Mouse (Mus musculus): ENCODE data around the gene Dab2ip. TPM values are rescaled to one million over a fixed set of nuclear protein-coding genes. Genes with fewer than 3 reads are reported as not detected.
A peak's percentile ranks its signal among the peaks of the same experiment; 100 is the strongest.

Gene Dab2ip
- polyA plus RNA-seq, 1 experiment from 2014 or later, result 49.0 TPM

DNA sequence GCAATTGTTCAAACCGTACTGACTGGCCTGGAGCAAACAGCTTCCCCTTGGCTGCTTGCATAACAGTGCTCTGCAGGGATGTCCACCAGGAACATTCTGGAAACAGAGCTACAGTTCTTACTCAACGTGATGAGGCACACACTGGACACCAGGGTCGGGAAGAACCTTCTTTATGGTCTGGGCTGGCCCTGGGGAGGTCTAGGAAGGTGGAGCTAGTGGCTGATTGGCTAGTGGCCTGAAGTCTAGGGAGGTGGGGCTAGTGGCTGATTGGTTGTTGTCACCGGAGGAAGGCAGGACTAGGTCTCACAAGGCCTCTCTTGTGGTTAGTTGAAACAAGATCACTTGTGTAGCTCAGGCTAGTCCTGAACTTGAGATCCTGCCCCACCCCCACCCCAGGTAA lies 77.5 kb downstream of the Dab2ip start:
- 72% methylated on average over 4 of the region's 4 CpGs for WGBS (ENCODE audit: insufficient replicate concordance)
- Histone ChIP-seq H3K9ac (ENCODE audit: low read depth, low read length) (no peak overlapping the region), H3K36me3 (ENCODE audit: control insufficient read depth, insufficient read depth, low read length) (peaks cover 10% of the 10 kb centered on the region; the same call in 1 of the 2 replicates), H3K4me1 (ENCODE audit: control insufficient read depth, insufficient read depth, low read length) (peaks cover 35% of the 10 kb centered on the region), H3K27me3 (ENCODE audit: control insufficient read depth, insufficient read depth, low read length) (no peaks in the 10 kb centered on the region), H3K9me3 (replicated peaks; ENCODE audit: control insufficient read depth, low read length) (no peaks in the 10 kb centered on the region), H3K4me2 (no peak overlapping the region), H3K4me3 (ENCODE audit: low read depth, low read length) (no peak overlapping the region), H3K27ac (ENCODE audit: low read depth, low read length) (no peak overlapping the region)
- no peak for ATAC-seq (replicated peaks; ENCODE audit: insufficient number of reproducible peaks, low FRiP score, low TSS enrichment)

DNA sequence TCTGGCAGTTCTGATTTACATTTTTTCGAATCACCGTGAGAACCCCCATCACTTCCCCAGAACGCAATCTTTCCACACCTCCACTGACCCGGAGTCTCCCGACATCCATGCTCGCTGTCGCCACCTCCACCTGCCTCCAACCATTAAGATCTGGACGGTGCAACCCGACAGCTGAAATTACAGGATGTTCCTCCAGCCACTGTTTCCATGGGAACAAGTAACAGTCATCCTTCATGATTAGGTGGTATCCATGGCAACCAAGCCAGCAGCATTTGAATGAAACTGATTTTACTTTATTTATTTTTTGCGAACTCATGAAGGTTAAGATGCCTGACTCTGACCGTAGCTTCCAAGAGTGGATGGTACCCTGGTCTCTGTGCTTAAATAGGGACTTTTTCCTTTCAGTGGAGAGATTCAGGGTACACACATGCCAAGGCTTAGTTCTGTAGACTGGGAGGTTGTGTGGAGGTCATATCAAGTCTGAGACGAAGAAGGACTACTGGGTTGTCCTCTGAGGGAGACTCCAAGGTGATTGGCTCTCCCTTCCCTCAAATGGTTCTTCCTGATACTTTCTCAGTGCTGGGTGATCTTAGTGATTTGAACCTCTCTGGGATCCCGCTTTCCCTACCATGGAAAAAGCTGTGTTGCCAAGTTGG lies 79.9 kb downstream of the Dab2ip start:
- H3K9ac ChIP-seq (ENCODE audit: low read depth, low read length), result no peak overlapping the region
- H3K4me2 ChIP-seq, result no peak overlapping the region
- no peak for ATAC-seq (replicated peaks; ENCODE audit: insufficient number of reproducible peaks, low FRiP score, low TSS enrichment)
- no peaks in the 10 kb centered on the region for H3K9me3 ChIP-seq (replicated peaks; ENCODE audit: control insufficient read depth, low read length)
- H3K27me3 ChIP-seq (ENCODE audit: control insufficient read depth, insufficient read depth, low read length), result no peaks in the 10 kb centered on the region
- H3K27ac ChIP-seq (ENCODE audit: low read depth, low read length), result no peak overlapping the region
- peaks cover 10% of the 10 kb centered on the region; the same call in 1 of the 2 replicates for H3K36me3 ChIP-seq (ENCODE audit: control insufficient read depth, insufficient read depth, low read length)
- no peak overlapping the region for H3K4me3 ChIP-seq (ENCODE audit: low read depth, low read length)
- H3K4me1 ChIP-seq (ENCODE audit: control insufficient read depth, insufficient read depth, low read length), result peaks cover 21% of the 10 kb centered on the region
- WGBS (ENCODE audit: insufficient replicate concordance), result 60% methylated on average over 13 of the region's 13 CpGs

DNA sequence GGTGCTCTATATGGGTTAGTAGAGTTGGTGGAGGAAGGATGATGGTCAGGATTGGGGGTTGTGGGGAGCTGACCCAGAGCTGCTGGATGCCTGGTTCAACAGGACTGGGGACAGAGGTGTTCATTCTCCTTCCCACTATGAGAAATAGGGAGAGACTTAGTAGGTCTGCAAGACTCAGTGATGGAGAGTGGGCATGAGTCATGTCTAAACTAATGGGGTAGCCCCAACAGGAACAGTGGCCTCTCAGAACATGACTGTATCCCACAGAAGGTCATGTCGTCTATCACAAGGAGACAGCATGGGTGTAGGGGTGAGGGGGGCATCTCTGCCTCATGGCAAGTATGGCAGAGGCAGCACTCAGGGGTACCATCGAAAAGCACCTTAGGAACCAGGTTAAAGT lies 81.7 kb downstream of the Dab2ip start:
- ATAC-seq (replicated peaks; ENCODE audit: insufficient number of reproducible peaks, low FRiP score, low TSS enrichment), result no peak
- Histone ChIP-seq H3K4me2 (no peak overlapping the region), H3K27ac (ENCODE audit: low read depth, low read length) (no peak overlapping the region), H3K27me3 (ENCODE audit: control insufficient read depth, insufficient read depth, low read length) (no peaks in the 10 kb centered on the region), H3K36me3 (ENCODE audit: control insufficient read depth, insufficient read depth, low read length) (peaks cover 13% of the 10 kb centered on the region), H3K9me3 (replicated peaks; ENCODE audit: control insufficient read depth, low read length) (no peaks in the 10 kb centered on the region), H3K9ac (ENCODE audit: low read depth, low read length) (no peak overlapping the region), H3K4me3 (ENCODE audit: low read depth, low read length) (no peak overlapping the region), H3K4me1 (ENCODE audit: control insufficient read depth, insufficient read depth, low read length) (peaks cover 10% of the 10 kb centered on the region)
- 67% methylated on average over 2 of the region's 2 CpGs for WGBS (ENCODE audit: insufficient replicate concordance)

DNA sequence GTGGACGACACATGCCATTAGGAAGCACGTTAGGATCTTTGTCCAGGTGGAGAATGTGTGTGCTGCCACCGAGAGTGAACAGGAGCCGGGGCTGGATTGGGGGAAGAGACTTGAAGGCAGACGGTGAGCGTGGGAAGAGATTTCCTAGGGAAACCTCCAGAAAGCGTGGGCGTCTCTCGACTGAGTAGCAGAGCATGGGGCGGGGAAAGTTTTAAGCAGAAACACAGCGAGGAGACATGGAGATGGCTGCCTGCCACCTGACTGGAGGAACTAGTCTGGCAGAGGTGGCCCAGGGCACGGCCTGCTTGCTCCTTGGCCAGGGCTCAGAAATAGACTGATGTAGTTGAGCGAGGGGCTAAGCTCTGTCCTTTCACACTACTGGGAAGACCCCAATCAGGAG lies 82.5 kb downstream of the Dab2ip start:
- Histone ChIP-seq H3K9me3 (replicated peaks; ENCODE audit: control insufficient read depth, low read length) (no peaks in the 10 kb centered on the region), H3K9ac (ENCODE audit: low read depth, low read length) (no peak overlapping the region), H3K27ac (ENCODE audit: low read depth, low read length) (no peak overlapping the region), H3K36me3 (ENCODE audit: control insufficient read depth, insufficient read depth, low read length) (peaks cover 14% of the 10 kb centered on the region), H3K27me3 (ENCODE audit: control insufficient read depth, insufficient read depth, low read length) (no peaks in the 10 kb centered on the region), H3K4me3 (ENCODE audit: low read depth, low read length) (no peak overlapping the region), H3K4me1 (ENCODE audit: control insufficient read depth, insufficient read depth, low read length) (peaks cover 11% of the 10 kb centered on the region; the same call in 1 of the 2 replicates), H3K4me2 (no peak overlapping the region)
- no peak for ATAC-seq (replicated peaks; ENCODE audit: insufficient number of reproducible peaks, low FRiP score, low TSS enrichment)
- 70% methylated on average over 13 of the region's 13 CpGs for WGBS (ENCODE audit: insufficient replicate concordance)

- Histone ChIP-seq H3K9ac (ENCODE audit: low read depth, low read length) (no peak overlapping the region), H3K27me3 (ENCODE audit: control insufficient read depth, insufficient read depth, low read length) (no peaks in the 10 kb centered on the region), H3K9me3 (replicated peaks; ENCODE audit: control insufficient read depth, low read length) (no peaks in the 10 kb centered on the region), H3K4me3 (ENCODE audit: low read depth, low read length) (no peak overlapping the region), H3K4me2 (no peak overlapping the region), H3K27ac (ENCODE audit: low read depth, low read length) (no peak overlapping the region), H3K4me1 (ENCODE audit: control insufficient read depth, insufficient read depth, low read length) (peaks cover 21% of the 10 kb centered on the region), H3K36me3 (ENCODE audit: control insufficient read depth, insufficient read depth, low read length) (peaks cover 8% of the 10 kb centered on the region; the same call in 1 of the 2 replicates)
- no peak for ATAC-seq (replicated peaks; ENCODE audit: insufficient number of reproducible peaks, low FRiP score, low TSS enrichment)
- 44% methylated on average over 7 of the region's 7 CpGs for WGBS (ENCODE audit: insufficient replicate concordance)
These were observed 84.2 kb downstream of the Dab2ip start for GRCm38 (mm10) chr2:35642224-35642623.

GRCm38 (mm10) chr2:35646553-35646952 lies 88.5 kb downstream of the Dab2ip start:
- no peaks in the 10 kb centered on the region for H3K27me3 ChIP-seq (ENCODE audit: control insufficient read depth, insufficient read depth, low read length)
- WGBS (ENCODE audit: insufficient replicate concordance), result 68% methylated on average over 8 of the region's 8 CpGs
- no peak overlapping the region for H3K4me2 ChIP-seq
- H3K4me3 ChIP-seq (ENCODE audit: low read depth, low read length), result no peak overlapping the region
- H3K36me3 ChIP-seq (ENCODE audit: control insufficient read depth, insufficient read depth, low read length), result peaks cover 8% of the 10 kb centered on the region; the same call in 1 of the 2 replicates
- no peak overlapping the region; the same call in 1 of the 2 replicates for H3K27ac ChIP-seq (ENCODE audit: low read depth, low read length)
- H3K4me1 ChIP-seq (ENCODE audit: control insufficient read depth, insufficient read depth, low read length), result peaks cover 34% of the 10 kb centered on the region
- ATAC-seq (replicated peaks; ENCODE audit: insufficient number of reproducible peaks, low FRiP score, low TSS enrichment), result no peak
- no peak overlapping the region for H3K9ac ChIP-seq (ENCODE audit: low read depth, low read length)
- H3K9me3 ChIP-seq (replicated peaks; ENCODE audit: control insufficient read depth, low read length), result no peaks in the 10 kb centered on the region

DNA sequence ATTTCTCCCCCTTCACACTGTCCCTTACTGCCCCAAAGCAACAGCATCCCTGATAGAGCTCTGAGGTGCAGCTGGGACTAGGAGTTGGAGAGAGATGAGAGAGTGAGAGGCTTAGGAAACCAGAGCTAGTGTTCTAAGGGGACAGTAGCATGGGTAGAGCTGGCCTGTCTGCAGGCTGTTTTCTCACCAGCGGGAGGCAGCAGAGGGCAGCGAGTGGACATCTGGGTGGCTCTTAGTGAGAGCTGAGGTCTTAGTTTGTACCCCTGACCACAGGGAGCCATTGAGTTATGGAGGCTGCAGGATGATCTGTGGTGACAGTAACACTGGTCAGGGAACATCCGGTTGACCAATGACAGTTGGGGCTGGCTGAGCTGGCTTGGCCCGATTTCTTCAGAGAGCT lies 91.6 kb downstream of the Dab2ip start:
- H3K27me3 ChIP-seq (ENCODE audit: control insufficient read depth, insufficient read depth, low read length), result no peaks in the 10 kb centered on the region
- ATAC-seq (replicated peaks; ENCODE audit: insufficient number of reproducible peaks, low FRiP score, low TSS enrichment), result no peak
- H3K27ac ChIP-seq (ENCODE audit: low read depth, low read length), result no peak overlapping the region
- H3K9me3 ChIP-seq (replicated peaks; ENCODE audit: control insufficient read depth, low read length), result no peaks in the 10 kb centered on the region
- no peak overlapping the region for H3K4me2 ChIP-seq
- H3K9ac ChIP-seq (ENCODE audit: low read depth, low read length), result 0 out of 2 replicates have a peak overlapping the region, but pooled peaks have one; percentile 12
- H3K36me3 ChIP-seq (ENCODE audit: control insufficient read depth, insufficient read depth, low read length), result peaks cover 6% of the 10 kb centered on the region; the same call in 1 of the 2 replicates
- no peak overlapping the region for H3K4me3 ChIP-seq (ENCODE audit: low read depth, low read length)
- H3K4me1 ChIP-seq (ENCODE audit: control insufficient read depth, insufficient read depth, low read length), result peaks cover 36% of the 10 kb centered on the region
- WGBS (ENCODE audit: insufficient replicate concordance), result 39% methylated on average over 4 of the region's 4 CpGs

GRCm38 (mm10) chr2:35651297-35651731 lies 93.2 kb downstream of the Dab2ip start:
- Histone ChIP-seq H3K36me3 (ENCODE audit: control insufficient read depth, insufficient read depth, low read length) (no peaks in the 10 kb centered on the region), H3K27me3 (ENCODE audit: control insufficient read depth, insufficient read depth, low read length) (no peaks in the 10 kb centered on the region), H3K4me1 (ENCODE audit: control insufficient read depth, insufficient read depth, low read length) (peaks cover 45% of the 10 kb centered on the region), H3K27ac (ENCODE audit: low read depth, low read length) (no peak overlapping the region), H3K9me3 (replicated peaks; ENCODE audit: control insufficient read depth, low read length) (no peaks in the 10 kb centered on the region), H3K9ac (ENCODE audit: low read depth, low read length) (no peak overlapping the region), H3K4me2 (no peak overlapping the region), H3K4me3 (ENCODE audit: low read depth, low read length) (no peak overlapping the region)
- WGBS (ENCODE audit: insufficient replicate concordance), result 74% methylated on average over 6 of the region's 6 CpGs
- ATAC-seq (replicated peaks; ENCODE audit: insufficient number of reproducible peaks, low FRiP score, low TSS enrichment), result no peak

DNA sequence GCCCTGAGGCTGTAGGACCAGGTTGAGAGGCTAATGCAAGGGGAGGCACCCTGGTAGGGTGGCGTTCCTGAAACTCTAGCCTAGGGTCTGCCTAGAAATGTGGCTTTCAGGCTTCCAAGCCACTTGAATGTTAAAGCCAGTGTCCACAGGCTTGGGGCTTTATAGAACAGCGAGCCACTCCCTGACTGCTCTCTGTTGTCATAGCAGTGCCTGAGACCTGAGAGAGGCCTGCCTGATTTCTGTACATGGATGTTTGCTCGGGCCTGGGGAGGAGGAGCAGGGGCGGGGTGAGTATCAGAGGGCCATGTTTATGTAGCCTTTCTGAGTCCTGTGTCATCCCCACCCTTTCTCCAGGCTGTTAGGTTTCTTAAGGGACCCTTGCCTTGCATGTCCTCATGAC lies 94.9 kb downstream of the Dab2ip start:
- no peaks in the 10 kb centered on the region for H3K27me3 ChIP-seq (ENCODE audit: control insufficient read depth, insufficient read depth, low read length)
- WGBS (ENCODE audit: insufficient replicate concordance), result 77% methylated on average over 4 of the region's 4 CpGs

More for the DNA sequence above, 94.9 kb downstream of the Dab2ip start:
- no peaks in the 10 kb centered on the region for H3K9me3 ChIP-seq (replicated peaks; ENCODE audit: control insufficient read depth, low read length)
- H3K36me3 ChIP-seq (ENCODE audit: control insufficient read depth, insufficient read depth, low read length), result no peaks in the 10 kb centered on the region
- H3K9ac ChIP-seq (ENCODE audit: low read depth, low read length), result no peak overlapping the region
- no peak overlapping the region for H3K4me3 ChIP-seq (ENCODE audit: low read depth, low read length)
- peaks cover 44% of the 10 kb centered on the region for H3K4me1 ChIP-seq (ENCODE audit: control insufficient read depth, insufficient read depth, low read length)
- no peak for ATAC-seq (replicated peaks; ENCODE audit: insufficient number of reproducible peaks, low FRiP score, low TSS enrichment)
- H3K4me2 ChIP-seq, result no peak overlapping the region
- H3K27ac ChIP-seq (ENCODE audit: low read depth, low read length), result no peak overlapping the region

All from heart, embryonic 11.5 days (tissue).